Mouse (Mus musculus) G1E (cell line): ENCODE measurements around the gene Arhgap10.

ENCODE experiments used
- CTCF ChIP-seq: IDR thresholded peaks from 2 replicates; pipeline ENCODE4 v1.5.1; 2012; ENCODE audit warnings: low read depth, low read length, inconsistent platforms, mixed read lengths
- GATA1 ChIP-seq: IDR thresholded peaks from 2 replicates; pipeline ENCODE4 v1.6.1; 2012; ENCODE audit warnings: borderline replicate concordance, low read length, inconsistent platforms, mixed read lengths
- GATA2 ChIP-seq: IDR thresholded peaks from 2 replicates; pipeline ENCODE4 v1.6.1; 2012; ENCODE audit warnings: low read depth, low read length, inconsistent platforms, borderline replicate concordance
- POLR2AphosphoS5 ChIP-seq: IDR thresholded peaks from 2 replicates; pipeline ENCODE4 v1.6.1; 2012; ENCODE audit warnings: low read depth, low read length, inconsistent platforms; ENCODE audit not compliant: insufficient replicate concordance
- TAL1 ChIP-seq: conservative IDR thresholded peaks from 2 replicates; pipeline ENCODE4 v1.6.1; 2012; ENCODE audit warnings: low read depth, low read length, inconsistent platforms, mixed read lengths

- no peak for TF ChIP-seq CTCF
- TF ChIP-seq GATA1: no peak
- TF ChIP-seq TAL1: no peak
- no peak for TF ChIP-seq POLR2AphosphoS5
- TF ChIP-seq GATA2: no peak
Observed at GRCm38 (mm10) chr8:77267941-77268405, 249.8 kb downstream of the Arhgap10 start.
